Mouse (Mus musculus): ENCODE data around the gene Rer1.
A peak's percentile ranks its signal among the peaks of the same experiment; 100 is the strongest.

Gene Rer1

DNA sequence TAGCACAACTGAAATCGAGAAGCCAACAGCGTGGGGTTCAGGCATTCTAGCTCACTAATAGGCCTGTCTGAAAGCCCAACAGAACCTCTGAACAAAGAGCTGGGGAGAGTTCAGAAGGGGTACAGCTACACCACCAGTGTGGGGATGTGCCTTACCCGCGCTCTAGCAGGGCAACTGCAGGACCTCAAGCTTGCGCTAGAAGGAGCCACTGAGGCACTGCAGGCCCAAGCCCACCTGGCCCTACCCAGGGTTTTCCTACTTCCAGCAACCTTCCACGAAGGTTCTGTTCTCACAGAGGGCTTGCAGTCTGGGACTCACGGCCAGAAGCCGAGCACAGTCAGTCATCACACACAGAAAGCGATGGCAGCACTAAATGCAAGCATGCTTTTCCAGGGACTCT, 11.0 kb downstream of the Rer1 start:
- DNase-seq (ENCODE audit: inconsistent ontology term) = no peak

- DNase-seq (ENCODE audit: inconsistent ontology term) = no peak
These were observed 11.8 kb downstream of the Rer1 start for GRCm38 (mm10) chr4:155074418-155074817.

GRCm38 (mm10) chr4:155070921-155071320, 15.3 kb downstream of the Rer1 start:
- no peak for DNase-seq (ENCODE audit: inconsistent ontology term)

GRCm38 (mm10) chr4:155070199-155070598, 16.0 kb downstream of the Rer1 start:
- no peak for DNase-seq (ENCODE audit: inconsistent ontology term)

DNA sequence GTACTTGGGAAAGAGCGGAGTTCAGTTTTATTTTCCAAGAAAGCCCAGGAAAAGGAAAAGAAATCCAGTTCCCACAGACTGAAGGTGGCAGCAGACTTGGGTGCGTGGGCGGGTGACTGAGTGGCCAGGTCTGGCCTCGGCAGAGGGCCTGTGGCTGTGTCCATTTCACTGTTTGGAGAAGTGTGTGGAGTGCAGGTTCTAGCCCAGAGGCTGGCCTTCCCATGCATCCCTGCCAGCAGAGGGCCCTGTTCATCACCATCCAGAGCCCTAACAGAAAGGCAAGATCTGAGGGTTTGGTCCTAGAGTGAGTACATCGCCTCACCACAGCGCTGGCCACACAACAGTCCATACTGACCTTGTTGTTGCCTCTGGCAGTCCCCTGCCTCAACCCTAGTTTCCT, 17.0 kb downstream of the Rer1 start:
- peak; percentile 6 for DNase-seq (ENCODE audit: inconsistent ontology term)

- no peak for DNase-seq (ENCODE audit: inconsistent ontology term)
These were observed 17.7 kb downstream of the Rer1 start for GRCm38 (mm10) chr4:155068357-155068972.

- DNase-seq (ENCODE audit: inconsistent ontology term) = peak; percentile 98
These were observed 19.2 kb downstream of the Rer1 start, which contains the start of gene Pex10 for GRCm38 (mm10) chr4:155066834-155067522. Pex10 (plus strand) TSS chr4:155067016.

DNA sequence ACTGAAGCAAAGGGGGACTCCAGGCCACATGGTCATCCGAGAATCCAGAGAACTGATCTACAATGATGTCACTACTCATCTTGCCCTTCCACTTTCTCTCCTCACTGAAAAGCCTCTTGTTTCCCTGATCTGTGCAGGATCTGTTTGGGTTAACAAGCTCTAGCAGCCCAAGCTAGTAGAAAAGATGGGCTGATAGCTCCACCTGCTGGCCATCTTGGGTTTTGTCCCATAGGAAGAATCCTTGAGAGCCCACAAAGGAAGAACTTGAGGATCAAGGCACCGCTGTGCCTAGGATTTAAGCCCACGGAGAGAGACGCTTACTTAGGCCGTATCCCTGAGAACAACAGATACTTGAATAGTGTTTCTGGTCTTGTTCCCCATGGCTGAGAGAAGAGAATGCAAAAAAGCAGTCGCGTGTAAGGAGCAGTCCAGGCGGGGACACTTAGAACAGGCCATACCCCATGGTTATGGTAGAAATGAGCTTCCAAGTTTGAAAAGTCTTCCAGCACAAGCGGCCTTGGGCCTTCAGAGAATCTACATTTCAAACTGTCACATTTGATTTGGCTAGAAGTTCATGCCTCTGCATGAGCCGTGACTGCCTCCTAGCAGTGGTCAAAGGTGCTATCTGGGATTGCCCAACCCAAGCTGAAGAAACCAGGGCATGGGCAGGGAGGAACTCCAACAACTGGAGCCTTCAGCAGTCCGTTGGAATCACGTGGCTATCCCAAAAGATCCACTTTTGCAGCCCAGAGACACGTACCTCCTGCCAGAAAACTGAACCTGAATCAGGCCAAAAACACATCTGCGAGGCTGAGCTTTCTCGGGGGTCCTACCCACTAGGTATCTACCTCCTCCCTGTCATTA, 20.0 kb downstream of the Rer1 start:
- DNase-seq (ENCODE audit: inconsistent ontology term) = peak; percentile 81

GRCm38 (mm10) chr4:155064474-155064873, 21.7 kb downstream of the Rer1 start:
- no peak for DNase-seq (ENCODE audit: inconsistent ontology term)

GRCm38 (mm10) chr4:155063895-155064294, 22.3 kb downstream of the Rer1 start:
- DNase-seq (ENCODE audit: inconsistent ontology term) = no peak

DNA sequence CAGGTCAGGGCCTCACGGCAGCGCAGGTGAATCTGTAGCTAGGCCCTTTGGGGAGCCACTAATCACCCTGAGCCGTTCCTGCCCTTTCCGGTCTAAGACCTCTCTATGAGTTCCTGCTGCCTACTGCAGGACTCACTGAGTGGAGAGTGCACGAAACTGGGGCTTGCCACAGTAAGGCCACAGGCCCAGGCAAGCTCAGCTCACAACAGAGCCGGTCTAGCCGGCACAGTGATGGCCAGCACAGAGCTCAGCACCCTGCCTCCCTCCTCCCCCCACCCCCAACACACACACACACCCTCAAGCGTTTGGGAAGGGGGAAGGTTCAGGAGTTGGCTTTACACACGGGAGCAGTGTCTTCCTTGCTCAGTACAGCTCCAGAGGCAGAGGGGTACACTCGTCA, 27.9 kb downstream of the Rer1 start:
- DNase-seq (ENCODE audit: inconsistent ontology term) = no peak

- no peak for DNase-seq (ENCODE audit: inconsistent ontology term)
These were observed 29.5 kb downstream of the Rer1 start, which contains the start of gene Plch2 for GRCm38 (mm10) chr4:155056724-155057123. Plch2 (minus strand) TSS chr4:155056784.

DNA sequence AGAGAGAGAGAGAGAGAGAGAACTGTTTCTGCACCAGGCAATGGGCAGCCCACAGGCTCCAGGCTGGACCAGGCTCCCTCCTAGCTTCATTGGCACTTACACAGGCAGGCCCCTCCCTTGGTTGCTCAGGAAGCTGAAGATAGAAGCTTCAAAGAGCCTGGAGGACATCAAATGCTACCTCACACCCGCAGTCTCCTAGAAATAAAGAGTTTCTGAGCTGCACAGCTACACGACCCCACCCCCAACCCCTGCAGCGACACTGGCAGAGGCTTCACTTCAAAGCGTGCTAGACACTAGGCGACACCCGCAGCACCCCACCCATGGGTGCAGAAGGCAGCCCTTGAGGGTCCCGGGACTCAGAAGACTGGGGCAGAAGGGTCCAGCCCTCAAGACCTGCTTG, 36.1 kb downstream of the Rer1 start:
- no peak for DNase-seq (ENCODE audit: inconsistent ontology term)

DNA sequence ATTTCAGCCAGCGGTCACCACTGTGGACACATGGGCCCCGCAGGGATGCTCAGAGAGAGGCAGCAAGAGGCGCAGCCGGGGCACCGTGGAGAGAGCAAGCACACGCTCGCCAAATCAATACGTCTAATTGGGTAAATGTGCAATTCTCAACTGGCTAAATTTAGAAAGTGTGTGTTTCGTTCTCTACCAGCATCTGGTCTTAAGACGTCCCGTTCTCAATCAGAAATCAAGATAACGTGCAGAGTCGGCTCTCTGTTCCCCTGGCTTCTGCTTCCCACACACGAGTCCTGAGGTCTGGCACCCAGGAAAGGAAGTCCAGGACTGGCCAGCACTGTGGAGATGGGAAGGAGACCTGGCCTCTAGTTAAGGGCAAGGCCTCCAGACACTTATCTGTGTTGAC, 39.5 kb downstream of the Rer1 start:
- no peak for DNase-seq (ENCODE audit: inconsistent ontology term)

DNA sequence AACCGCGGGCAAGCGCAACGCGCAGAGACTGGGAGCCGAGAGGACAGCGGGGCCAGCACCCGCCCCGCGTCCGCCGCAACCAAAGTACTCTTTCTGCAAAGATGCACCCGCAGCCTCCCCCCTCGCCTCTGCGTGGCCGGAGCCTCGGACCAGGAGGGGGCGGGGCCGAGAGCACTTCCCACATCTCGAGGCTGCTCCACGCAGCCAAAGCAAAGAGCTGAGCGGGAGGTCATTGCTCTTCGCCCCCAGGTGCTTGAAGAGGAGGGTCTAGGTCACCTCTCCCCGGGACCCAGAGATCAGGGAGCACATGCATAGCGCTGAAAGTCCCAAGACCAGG, 42.9 kb downstream of the Rer1 start:
- no peak for DNase-seq (ENCODE audit: inconsistent ontology term)

DNA sequence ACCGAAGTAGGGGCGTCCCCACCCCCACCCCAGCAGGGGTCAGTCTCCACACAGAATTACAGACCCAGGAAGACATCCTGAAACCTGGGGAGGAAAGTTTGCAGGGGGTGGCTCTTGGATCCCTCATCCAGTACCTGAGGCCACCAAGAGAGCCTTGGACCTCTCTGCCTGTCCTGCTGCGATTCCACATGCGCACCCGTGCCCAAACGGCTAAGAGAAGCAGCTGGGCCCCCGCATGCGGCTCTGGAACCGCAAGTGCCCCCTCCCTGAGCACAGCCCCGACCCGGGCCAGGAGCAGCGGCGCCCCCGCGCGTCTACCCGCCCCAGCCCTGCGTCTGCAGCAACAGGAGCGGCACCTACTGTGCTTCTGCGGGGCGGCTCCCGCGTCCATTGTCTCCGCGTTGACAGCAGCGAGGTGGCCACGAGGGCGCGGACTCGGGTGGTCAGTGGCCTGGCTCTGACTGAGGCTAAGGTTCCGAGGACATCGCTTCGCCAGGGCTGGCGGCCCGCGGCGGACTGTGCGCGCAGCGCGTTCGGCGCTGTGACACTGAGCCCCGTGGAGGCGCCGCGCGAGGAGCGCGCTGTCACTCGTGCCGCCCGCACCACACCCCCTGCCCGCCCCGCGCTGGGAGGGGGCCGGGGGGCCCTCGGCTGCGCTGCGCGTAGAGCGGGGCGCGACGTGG, 43.4 kb downstream of the Rer1 start:
- DNase-seq (ENCODE audit: inconsistent ontology term) = no peak

DNA sequence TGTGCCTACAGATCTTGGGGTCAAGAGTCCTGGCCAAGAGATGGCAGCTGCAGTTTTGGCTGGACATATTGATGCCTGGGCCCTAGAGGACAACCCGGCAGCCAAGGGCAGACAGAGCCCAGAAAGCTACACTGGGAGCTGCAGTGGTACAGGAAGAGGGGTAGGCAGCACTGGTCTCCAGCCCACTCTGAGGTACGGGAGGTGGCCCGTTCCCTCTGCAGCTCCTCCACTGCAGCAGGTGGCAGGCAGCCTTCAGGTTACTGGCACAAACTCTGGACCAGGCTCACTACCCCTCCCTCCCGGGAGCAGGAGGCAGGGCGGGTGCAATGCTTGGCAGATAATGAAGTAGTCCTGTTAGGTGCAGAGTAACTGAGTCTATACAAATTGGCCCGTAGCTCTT, 45.5 kb downstream of the Rer1 start:
- no peak for DNase-seq (ENCODE audit: inconsistent ontology term)

DNA sequence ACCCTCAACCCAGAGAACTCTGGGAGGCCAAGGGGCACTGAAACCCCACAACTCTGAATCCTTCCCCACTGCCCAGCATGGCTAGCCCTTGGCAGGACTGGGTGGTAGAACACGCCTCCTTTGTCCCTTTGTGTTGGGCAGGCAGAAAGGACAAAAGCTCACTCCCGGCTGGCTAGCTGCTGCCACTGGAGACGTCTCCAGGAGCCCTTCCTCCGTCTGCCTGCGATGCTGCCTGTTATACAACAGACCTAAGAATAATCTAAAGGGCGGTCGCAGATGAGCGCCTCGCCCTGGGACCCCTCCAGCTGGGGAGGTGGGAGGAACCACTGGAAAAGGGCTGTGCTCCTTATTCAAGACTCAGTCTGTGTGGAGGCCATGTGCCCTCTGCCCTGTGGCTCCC, 46.0 kb downstream of the Rer1 start:
- no peak for DNase-seq (ENCODE audit: inconsistent ontology term)

GRCm38 (mm10) chr4:155034787-155035186, 51.4 kb downstream of the Rer1 start:
- DNase-seq (ENCODE audit: inconsistent ontology term) = peak; percentile 26

- DNase-seq (ENCODE audit: inconsistent ontology term) = no peak
These were observed 52.0 kb downstream of the Rer1 start for GRCm38 (mm10) chr4:155034202-155034601.

DNA sequence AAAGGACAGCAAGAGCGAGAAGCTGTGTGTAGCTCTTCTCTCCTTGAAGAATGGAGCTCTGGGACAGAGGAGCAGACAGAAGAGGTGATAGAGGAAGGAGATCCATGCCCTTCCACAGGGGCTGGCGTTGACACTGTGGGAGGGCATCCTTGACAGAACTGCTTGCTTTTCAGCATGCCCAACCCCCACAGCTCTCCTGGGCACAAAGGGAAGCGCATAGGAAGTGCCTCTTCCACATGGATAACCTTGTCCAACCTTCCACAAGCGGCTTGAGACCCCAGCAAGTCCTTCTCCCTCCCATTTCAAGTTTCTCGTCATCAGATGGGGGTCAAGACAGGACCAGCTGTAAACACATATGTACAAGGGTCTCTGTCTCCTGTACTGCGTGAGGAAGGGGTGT, 53.1 kb downstream of the Rer1 start:
- no peak for DNase-seq (ENCODE audit: inconsistent ontology term)
